Mouse (Mus musculus): ENCODE data around the gene Timm10.

GRCm38 (mm10) chr2:84840016-84840747, 13.4 kb downstream of the Timm10 start:
- TF ChIP-seq GATA1 (IDR thresholded peaks at IDR 0.05; ENCODE audit: borderline replicate concordance, low read length): no peak
- TF ChIP-seq CTCF (IDR thresholded peaks at IDR 0.05; ENCODE audit: low read depth, low read length): no peak

Measured in G1E (cell line).